Mouse (Mus musculus) embryonic facial prominence, embryonic 10.5 days (tissue): ENCODE data around the gene Fbxo2. TPM values are rescaled to one million over a fixed set of nuclear protein-coding genes. Genes with fewer than 3 reads are reported as not detected.

Experiments
- DNase-seq: peaks from one replicate; pipeline ENCODE4 v3.0.0-alpha.2; 2017; ENCODE audit warnings: low spot score
- H3K27ac ChIP-seq: fragments of 300-500 bp; sonication (generic); replicated peaks from 2 replicates; pipeline ENCODE4 v1.5.1; 2016; ENCODE audit warnings: mild to moderate bottlenecking
- H3K27me3 ChIP-seq: fragments of 300-500 bp; sonication (generic); replicated peaks from 2 replicates; pipeline ENCODE4 v1.6.1; 2016; ENCODE audit warnings: low read depth, mild to moderate bottlenecking; ENCODE audit not compliant: poor library complexity, severe bottlenecking
- H3K36me3 ChIP-seq: fragments of 300-500 bp; sonication (generic); replicated peaks from 2 replicates; pipeline ENCODE4 v1.6.1; 2016; ENCODE audit warnings: mild to moderate bottlenecking, moderate library complexity
- H3K4me1 ChIP-seq: fragments of 300-500 bp; sonication (generic); 2 replicates; pipeline ENCODE4 v1.6.1; 2016
- H3K4me3 ChIP-seq: fragments of 300-500 bp; sonication (generic); 2 replicates; pipeline ENCODE4 v1.5.1; 2016; ENCODE audit warnings: mild to moderate bottlenecking, moderate library complexity
- H3K9me3 ChIP-seq: fragments of 300-500 bp; sonication (generic); 2 replicates; pipeline ENCODE4 v1.6.1; 2016; ENCODE audit warnings: mild to moderate bottlenecking
- WGBS: fragments of 180-500 bp; shearing (Covaris S2); methylation state at CpG from one replicate; pipeline ENCODE4 v1.1.7; 2016; 5-methylcytosine and 5-hydroxymethylcytosine counted together
- polyA plus RNA-seq: library from polyadenylated mRNA; unstranded; fragments of >200 nt; fragmentation: Nextera tagmentation; extraction: Ambion mirVana; gene quantifications from 2 replicates; pipeline ENCODE4 v1.2.1, GENCODE M21; 2016

Fbxo2 gene
- polyA plus RNA-seq, 1 experiment from 2014 or later: 0.82 TPM

- no peaks in the 10 kb centered on the region for H3K9me3 ChIP-seq
- H3K4me3 ChIP-seq: peak overlapping the region; percentile 80
- 58% methylated on average over 3 of the region's 3 CpGs for WGBS
- peaks cover 51% of the 10 kb centered on the region for H3K36me3 ChIP-seq
- DNase-seq: no peak
- H3K27ac ChIP-seq: peak overlapping the region; percentile 88
- H3K4me1 ChIP-seq: peaks cover 36% of the 10 kb centered on the region
- H3K27me3 ChIP-seq: no peaks in the 10 kb centered on the region
Measured at GRCm38 (mm10) chr4:148150953-148151266, 9.5 kb upstream of the Fbxo2 start.

- H3K27me3 ChIP-seq: no peaks in the 10 kb centered on the region
- H3K27ac ChIP-seq: peak within 1 kb of the TSS; percentile 88
- DNase-seq: peak; percentile 91
- H3K4me1 ChIP-seq: peaks cover 36% of the 10 kb centered on the region
- H3K4me3 ChIP-seq: peak within 1 kb of the TSS; percentile 80
- H3K9me3 ChIP-seq: no peaks in the 10 kb centered on the region
- peaks cover 51% of the 10 kb centered on the region for H3K36me3 ChIP-seq
- WGBS: 2% methylated on average over 67 of the region's 67 CpGs
Measured at GRCm38 (mm10) chr4:148151267-148152168, 8.9 kb upstream of the Fbxo2 start, which contains the start of gene Fbxo6. Gene Fbxo6 (minus strand): TSS chr4:148152140.

- no peak for DNase-seq
- Histone ChIP-seq H3K4me1 (peaks cover 36% of the 10 kb centered on the region), H3K27me3 (no peaks in the 10 kb centered on the region), H3K4me3 (no peak overlapping the region), H3K9me3 (no peaks in the 10 kb centered on the region), H3K36me3 (peaks cover 52% of the 10 kb centered on the region), H3K27ac (no peak overlapping the region)
- WGBS: 82% methylated on average over 5 of the region's 5 CpGs
Measured at GRCm38 (mm10) chr4:148152547-148152946, 7.9 kb upstream of the Fbxo2 start.

- Histone ChIP-seq H3K36me3 (peaks cover 50% of the 10 kb centered on the region), H3K27me3 (peaks cover 14% of the 10 kb centered on the region), H3K4me3 (no peak overlapping the region), H3K27ac (no peak overlapping the region), H3K9me3 (no peaks in the 10 kb centered on the region), H3K4me1 (peaks cover 42% of the 10 kb centered on the region)
- DNase-seq: no peak
- WGBS: 92% methylated on average over 4 of the region's 4 CpGs
Measured at GRCm38 (mm10) chr4:148154006-148154405, 6.4 kb upstream of the Fbxo2 start.

GRCm38 (mm10) chr4:148154982-148155381 lies 5.4 kb upstream of the Fbxo2 start:
- Histone ChIP-seq H3K27me3 (peaks cover 19% of the 10 kb centered on the region), H3K4me3 (no peak overlapping the region), H3K4me1 (peaks cover 42% of the 10 kb centered on the region), H3K36me3 (peaks cover 48% of the 10 kb centered on the region), H3K9me3 (no peaks in the 10 kb centered on the region), H3K27ac (no peak overlapping the region)
- no peak for DNase-seq
- 65% methylated on average over 3 of the region's 3 CpGs for WGBS

- peaks cover 38% of the 10 kb centered on the region for H3K36me3 ChIP-seq
- peaks cover 39% of the 10 kb centered on the region for H3K4me1 ChIP-seq
- H3K27ac ChIP-seq: peak overlapping the region; percentile 85
- 26% methylated on average over 27 of the region's 27 CpGs for WGBS
- H3K27me3 ChIP-seq: peaks cover 57% of the 10 kb centered on the region
- H3K9me3 ChIP-seq: no peaks in the 10 kb centered on the region
- peak; percentile 52 for DNase-seq
- H3K4me3 ChIP-seq: peak overlapping the region; percentile 76
Measured at GRCm38 (mm10) chr4:148158436-148159348, 1.7 kb upstream of the Fbxo2 start.

- Histone ChIP-seq H3K9me3 (no peaks in the 10 kb centered on the region), H3K27ac (peak overlapping the region; percentile 85), H3K4me1 (peaks cover 50% of the 10 kb centered on the region), H3K27me3 (peaks cover 68% of the 10 kb centered on the region), H3K4me3 (peak overlapping the region; percentile 76), H3K36me3 (peaks cover 30% of the 10 kb centered on the region)
- under 1% methylated on average over 55 of the region's 55 CpGs for whole genome bisulfite sequencing
- DNase-seq: peak; percentile 97
Measured at GRCm38 (mm10) chr4:148159544-148160435, 631 bp upstream of the Fbxo2 start.

- Histone ChIP-seq H3K27ac (no peak overlapping the region), H3K36me3 (no peaks in the 10 kb centered on the region), H3K4me1 (peaks cover 60% of the 10 kb centered on the region), H3K4me3 (peak overlapping the region; percentile 50), H3K27me3 (peaks cover 93% of the 10 kb centered on the region), H3K9me3 (no peaks in the 10 kb centered on the region)
- under 1% methylated on average over 29 of the region's 29 CpGs for WGBS
- DNase-seq: peak; percentile 84
Measured at GRCm38 (mm10) chr4:148164002-148164439, 3.6 kb downstream of the Fbxo2 start.

- WGBS: under 1% methylated on average over 16 of the region's 16 CpGs
- peaks cover 97% of the 10 kb centered on the region for H3K27me3 ChIP-seq
- no peak for DNase-seq
- H3K9me3 ChIP-seq: no peaks in the 10 kb centered on the region
- peaks cover 56% of the 10 kb centered on the region for H3K4me1 ChIP-seq
- H3K36me3 ChIP-seq: no peaks in the 10 kb centered on the region
- peak overlapping the region; percentile 50 for H3K4me3 ChIP-seq
- no peak overlapping the region for H3K27ac ChIP-seq
Measured at GRCm38 (mm10) chr4:148164461-148164860, 4.0 kb downstream of the Fbxo2 start.

GRCm38 (mm10) chr4:148165551-148165950 lies 5.1 kb downstream of the Fbxo2 start:
- DNase-seq: no peak
- Histone ChIP-seq H3K9me3 (no peaks in the 10 kb centered on the region), H3K36me3 (no peaks in the 10 kb centered on the region), H3K27me3 (peaks cover 97% of the 10 kb centered on the region), H3K4me1 (peaks cover 47% of the 10 kb centered on the region), H3K27ac (no peak overlapping the region), H3K4me3 (no peak overlapping the region)
- 5% methylated on average over 17 of the region's 17 CpGs for WGBS

- Histone ChIP-seq H3K4me3 (peak overlapping the region; percentile 34), H3K9me3 (no peaks in the 10 kb centered on the region), H3K4me1 (peaks cover 39% of the 10 kb centered on the region), H3K27ac (no peak overlapping the region; the same call in 1 of the 2 replicates), H3K36me3 (no peaks in the 10 kb centered on the region), H3K27me3 (peaks cover 96% of the 10 kb centered on the region)
- DNase-seq: peak; percentile 57
- 3% methylated on average over 10 of the region's 10 CpGs for WGBS
Measured at GRCm38 (mm10) chr4:148166431-148166830, 6.0 kb downstream of the Fbxo2 start.
